Mouse (Mus musculus): ENCODE measurements around the gene Tnnt3.

The Tnnt3 gene

GRCm38 (mm10) chr7:142539828-142540227 is 41.2 kb downstream of the Tnnt3 start:
- no peak for DNase-seq (ENCODE audit: low spot score in 2 of 2)

DNA sequence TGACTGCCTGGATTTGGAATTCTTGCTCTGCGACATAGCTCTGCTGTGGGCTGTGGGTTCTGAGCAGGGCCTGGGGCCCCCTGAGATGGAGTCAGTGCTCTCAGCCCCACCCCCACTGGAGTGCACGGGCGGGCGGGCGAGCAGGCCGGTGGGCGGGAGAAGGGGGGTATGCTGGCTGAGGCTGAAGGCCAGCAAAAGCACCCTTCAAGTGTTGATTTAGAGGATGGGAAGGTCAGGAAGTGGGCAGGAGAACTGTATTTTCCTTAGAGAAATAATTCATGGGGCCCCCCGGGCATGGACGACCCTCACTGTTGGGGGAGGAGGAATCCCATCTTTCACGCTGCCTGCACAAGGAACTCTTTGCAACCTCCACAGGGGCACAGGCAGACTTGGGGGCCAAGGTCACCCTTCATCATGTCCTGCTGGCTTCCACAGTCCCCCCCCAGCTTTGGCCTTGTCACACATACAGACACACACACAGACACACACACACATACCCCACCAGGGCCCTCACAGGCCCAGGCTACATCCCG is 44.2 kb downstream of the Tnnt3 start:
- no peak for DNase-seq (ENCODE audit: low spot score in 2 of 2)

DNA sequence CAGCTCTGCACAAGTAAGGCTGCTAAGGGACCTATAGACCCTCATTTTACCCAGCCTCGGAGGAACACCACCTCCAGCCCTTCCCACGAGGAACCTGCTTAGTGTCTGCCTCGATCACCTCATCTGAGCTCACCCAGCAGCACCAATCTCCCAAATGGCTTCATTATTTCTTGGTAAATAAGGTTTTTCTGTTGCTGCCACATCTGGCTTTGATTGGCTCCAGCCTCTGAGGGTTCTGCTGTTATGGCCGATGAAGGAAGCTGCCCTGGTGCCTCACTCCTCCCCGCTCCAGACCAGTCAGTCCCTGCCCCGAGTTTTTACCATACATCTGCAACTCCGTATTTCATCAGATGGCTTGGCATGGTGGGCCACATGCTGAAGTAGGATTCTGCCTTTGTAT is 47.3 kb downstream of the Tnnt3 start:
- no peak for DNase-seq (ENCODE audit: low spot score in 2 of 2)

DNA sequence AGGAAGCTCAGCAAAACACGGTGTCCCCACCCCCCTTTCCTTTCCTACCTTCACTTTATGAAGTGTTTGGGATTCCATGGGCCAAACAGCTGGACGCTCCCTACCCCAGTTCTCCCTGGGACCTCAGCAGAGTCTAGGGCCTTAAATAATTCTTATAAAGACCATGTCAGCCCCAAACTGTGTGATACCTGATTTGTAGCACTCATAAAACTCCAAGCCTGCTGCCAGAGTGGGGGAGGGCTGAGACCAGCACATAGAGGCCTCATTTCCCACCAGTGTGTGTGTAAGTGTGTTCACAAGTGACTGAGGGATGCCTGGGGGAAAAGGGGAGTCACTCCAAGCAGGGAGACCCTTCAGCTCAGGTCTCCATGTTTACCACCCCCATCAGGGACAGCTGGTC is 49.2 kb downstream of the Tnnt3 start:
- DNase-seq (ENCODE audit: low spot score in 2 of 2) = no peak

DNA sequence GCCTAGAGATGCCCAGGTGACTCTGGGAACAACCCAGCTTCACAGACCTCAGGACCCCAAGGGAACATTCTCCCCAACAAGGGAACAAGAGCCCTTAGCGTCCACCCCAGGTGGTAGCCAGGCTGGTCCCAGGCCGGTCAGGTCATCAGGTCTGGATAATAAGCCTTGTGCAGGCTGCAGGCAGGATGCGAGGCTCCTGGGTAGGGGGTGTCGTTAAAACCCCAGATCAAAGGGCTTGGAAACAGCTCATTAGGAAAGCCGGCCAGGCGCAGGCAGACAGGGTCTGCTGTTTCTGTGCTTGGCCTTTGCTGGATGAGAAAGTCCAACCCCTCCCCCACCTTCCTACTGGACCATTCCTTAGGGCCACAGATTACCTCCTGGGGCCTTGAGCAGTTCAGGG is 50.1 kb downstream of the Tnnt3 start:
- DNase-seq (ENCODE audit: low spot score in 2 of 2) = no peak

GRCm38 (mm10) chr7:142549941-142550763 is 51.5 kb downstream of the Tnnt3 start:
- no peak for DNase-seq (ENCODE audit: low spot score in 2 of 2)

DNA sequence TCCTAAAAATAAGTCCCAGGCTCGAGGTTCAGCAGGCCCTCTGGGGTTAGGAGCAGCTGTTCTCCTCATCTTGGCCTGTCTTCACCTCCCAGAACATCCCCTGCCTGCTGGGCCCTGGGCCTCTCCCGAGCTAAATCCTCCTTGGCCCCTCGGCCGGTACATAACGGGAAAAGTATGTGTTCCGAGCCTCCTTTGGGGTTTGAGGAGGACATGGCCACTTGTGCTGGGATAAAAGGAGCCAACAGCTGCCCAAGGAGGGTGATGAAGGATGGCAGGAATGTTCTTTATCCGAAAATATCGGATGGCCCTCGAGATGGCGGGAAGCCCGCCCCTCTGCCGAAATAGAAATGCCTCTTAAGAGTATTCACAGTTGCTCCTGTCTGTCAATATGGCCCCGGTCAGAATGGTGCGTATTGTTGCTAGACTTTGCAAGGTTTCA is 52.3 kb downstream of the Tnnt3 start:
- no peak for DNase-seq (ENCODE audit: low spot score in 2 of 2)

DNA sequence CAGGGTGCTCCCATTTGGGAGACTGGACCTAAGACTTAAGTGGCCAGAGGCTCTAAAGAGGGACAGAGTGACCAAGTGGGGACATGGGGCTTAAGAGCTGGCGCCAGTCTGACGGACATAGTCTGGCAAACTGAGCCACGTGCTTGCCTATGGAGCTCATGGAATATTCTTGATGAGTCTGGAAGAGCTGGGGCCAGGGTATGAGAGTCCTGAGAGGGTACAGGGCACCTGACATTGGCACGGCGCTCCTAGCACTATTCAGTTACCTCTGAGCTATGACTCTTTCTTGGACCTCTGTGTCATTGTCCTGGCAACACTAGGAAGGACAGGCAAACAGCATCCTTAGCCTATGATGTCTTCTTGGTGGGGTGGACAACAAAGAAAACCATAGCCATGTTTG is 53.1 kb downstream of the Tnnt3 start:
- DNase-seq (ENCODE audit: low spot score in 2 of 2) = no peak

DNA sequence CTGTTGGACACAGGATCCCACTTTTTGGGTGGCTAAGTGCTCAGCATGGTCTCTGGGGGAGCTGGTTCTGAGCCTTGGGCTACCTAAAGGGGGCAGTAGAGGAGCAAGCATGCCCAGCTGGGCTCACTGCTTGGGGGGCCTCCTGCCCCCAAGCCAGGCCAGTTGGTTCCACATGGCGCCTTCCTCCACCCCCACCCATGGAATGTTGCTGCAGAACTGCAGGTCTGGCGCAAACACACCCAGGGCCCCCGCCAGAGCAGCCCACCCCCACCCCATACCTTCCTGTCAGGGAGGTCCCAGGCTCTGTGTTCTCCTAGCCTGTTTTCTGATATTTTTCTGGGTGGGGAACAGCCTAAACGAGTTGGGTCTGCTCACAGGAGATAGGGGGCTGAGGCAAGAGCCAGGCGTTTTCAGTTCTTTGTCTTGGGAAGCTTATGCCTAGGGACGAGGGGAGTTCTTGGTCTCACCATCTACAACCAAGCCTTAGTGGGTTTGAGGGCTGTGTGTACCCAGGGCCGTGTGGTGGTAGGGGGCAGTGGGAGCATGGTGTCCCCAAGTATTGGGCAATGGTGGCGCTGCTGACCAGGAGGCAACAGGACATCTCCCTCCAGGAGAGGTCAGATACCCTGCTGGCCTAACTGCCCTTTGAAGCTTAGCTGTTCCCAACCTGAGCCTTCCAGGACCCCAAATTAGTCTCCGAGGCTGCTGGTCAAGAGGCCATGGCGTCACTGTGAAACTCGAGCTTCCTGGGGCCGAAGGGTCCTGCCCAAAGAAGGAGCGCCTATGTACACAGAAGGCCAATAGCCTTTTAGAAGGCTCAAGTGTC is 54.2 kb downstream of the Tnnt3 start:
- DNase-seq (ENCODE audit: low spot score in 2 of 2) = no peak

DNA sequence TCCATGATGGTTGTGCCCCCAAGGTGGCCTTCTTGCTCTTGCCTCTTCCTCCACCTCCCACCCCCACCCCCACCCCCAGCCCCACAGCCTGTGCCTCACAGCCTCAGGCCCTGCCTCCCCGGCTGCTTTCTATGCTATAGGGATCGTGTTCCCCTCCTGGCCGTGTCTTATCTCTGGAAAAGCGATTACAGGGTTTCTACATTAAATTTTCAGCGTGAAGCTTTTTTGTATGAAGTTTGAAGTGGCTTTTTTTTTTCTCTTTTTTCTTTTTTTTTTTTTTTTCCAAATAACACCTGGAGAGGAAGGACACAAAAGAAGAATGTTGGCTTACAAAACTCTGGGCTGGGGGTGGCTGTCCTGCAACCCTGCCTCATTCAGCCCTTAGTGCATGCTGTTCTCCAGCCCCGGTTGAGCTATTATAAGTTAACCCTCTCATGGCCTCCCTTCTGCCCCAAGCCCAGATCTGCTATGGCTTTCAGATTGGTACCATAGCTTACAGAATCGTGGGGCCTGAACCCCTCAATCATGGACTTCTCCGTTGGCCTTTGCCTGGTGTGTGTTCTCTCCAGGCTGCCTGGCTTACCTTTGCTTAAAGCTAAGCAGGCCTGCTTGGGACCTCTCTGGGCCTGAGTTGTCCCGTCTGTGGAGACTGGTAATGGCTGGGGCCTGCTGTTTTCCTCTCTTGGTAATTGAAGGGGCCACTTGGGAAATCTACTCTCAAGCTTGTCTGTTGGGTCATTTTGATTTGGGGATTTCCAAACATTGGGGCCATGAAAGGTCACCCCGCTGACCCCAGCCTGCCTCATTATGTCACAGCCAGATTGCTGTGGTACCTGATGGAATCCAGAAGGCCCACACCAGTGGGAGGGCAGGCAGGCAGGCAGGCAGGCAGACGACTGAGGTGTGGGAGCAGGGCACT is 55.0 kb downstream of the Tnnt3 start:
- no peak for DNase-seq (ENCODE audit: low spot score in 2 of 2)

DNA sequence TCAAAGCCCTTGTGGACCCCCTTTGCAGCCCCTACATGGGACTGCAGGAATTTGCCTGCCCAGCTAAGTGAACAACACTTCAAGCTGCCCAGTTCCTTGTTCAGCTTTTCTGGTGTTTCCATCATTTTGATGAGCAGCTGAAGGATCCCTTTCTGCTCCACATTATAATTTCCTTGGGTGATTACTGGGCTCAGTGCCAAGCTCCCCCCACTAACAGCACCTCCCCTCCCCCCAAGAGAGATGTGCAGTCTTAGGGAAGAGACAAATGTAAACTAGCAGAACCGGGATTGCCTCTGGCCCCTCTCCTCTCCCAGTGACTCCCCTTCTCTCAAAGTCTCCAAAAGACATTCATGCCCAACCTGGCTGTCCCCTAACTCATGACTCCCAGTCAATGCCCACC is 56.0 kb downstream of the Tnnt3 start:
- no peak for DNase-seq (ENCODE audit: low spot score in 2 of 2)

DNA sequence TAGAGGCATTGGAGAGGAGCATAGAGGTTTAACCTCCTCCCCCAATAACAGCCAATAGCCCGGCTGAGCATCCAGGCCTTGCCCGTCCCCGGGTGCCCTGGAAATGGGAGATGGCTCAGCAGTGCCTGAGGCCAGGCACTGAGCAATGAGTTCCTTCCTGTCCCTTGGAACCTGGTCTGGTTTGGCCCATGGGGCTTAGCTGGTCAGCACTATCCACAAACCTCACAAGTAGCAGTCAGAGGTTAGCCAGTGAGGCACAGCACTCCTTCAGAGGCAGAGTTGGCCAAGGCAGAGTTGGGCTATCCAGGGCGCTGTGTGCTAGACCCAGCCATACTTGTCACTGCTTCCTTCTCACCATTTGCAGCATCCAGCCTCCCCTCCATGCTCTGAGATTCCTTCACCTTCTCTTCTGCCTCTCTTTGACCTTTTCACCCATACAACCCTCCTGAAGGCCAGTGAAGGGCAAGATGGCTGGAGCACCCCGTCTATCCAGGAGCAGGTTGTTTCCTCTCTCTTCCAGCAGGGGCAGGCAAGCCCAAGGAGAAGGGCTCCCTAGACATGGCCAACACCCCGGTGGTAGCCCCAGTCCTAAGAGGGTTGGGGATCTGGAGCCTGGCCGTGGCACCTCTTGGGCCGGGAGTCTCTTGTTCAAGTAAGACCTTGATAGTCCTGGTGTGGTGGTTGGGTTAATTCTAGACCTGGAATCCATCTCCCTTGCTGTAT is 56.9 kb downstream of the Tnnt3 start:
- DNase-seq (ENCODE audit: low spot score in 2 of 2) = no peak

- DNase-seq (ENCODE audit: low spot score in 2 of 2) = no peak
Observed at GRCm38 (mm10) chr7:142556089-142556476, 57.4 kb downstream of the Tnnt3 start.

- DNase-seq (ENCODE audit: low spot score in 2 of 2) = no peak
Observed at GRCm38 (mm10) chr7:142557696-142558095, 59.1 kb downstream of the Tnnt3 start.

DNA sequence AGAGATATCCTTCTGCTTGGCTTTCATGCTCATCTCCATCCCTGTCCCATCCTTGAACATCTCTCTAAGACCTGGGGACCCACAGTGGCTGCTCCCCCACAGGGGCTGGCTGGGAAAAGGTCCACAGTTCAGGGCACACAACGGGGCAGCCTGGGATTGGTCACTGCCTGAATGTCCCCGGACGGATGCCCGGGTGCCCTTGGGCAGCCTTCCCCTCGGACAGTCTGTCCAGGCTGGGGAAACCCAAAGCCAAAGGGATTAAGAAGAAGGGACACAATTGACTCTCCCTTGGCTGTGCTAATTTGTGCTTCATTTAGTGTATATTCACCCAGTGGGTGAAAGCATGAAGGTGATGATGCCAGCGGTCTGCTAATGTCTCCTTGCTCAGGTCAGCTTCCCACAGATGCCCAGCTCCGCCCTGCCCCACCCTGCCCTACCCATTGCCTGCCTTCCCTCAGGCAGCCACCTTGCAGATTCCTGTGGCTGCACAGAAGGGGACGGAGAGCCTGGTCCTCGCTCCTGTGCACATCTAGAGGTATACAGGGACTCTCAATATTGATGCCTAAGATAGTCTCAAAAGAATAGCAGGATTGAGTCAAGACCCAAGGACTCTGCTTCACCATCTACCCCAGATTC is 60.0 kb downstream of the Tnnt3 start:
- no peak for DNase-seq (ENCODE audit: low spot score in 2 of 2)

GRCm38 (mm10) chr7:142559651-142560175 is 61.1 kb downstream of the Tnnt3 start:
- DNase-seq (ENCODE audit: low spot score in 2 of 2) = no peak

- no peak for DNase-seq (ENCODE audit: low spot score in 2 of 2)
Observed at GRCm38 (mm10) chr7:142560942-142561855, 62.6 kb downstream of the Tnnt3 start.

DNA sequence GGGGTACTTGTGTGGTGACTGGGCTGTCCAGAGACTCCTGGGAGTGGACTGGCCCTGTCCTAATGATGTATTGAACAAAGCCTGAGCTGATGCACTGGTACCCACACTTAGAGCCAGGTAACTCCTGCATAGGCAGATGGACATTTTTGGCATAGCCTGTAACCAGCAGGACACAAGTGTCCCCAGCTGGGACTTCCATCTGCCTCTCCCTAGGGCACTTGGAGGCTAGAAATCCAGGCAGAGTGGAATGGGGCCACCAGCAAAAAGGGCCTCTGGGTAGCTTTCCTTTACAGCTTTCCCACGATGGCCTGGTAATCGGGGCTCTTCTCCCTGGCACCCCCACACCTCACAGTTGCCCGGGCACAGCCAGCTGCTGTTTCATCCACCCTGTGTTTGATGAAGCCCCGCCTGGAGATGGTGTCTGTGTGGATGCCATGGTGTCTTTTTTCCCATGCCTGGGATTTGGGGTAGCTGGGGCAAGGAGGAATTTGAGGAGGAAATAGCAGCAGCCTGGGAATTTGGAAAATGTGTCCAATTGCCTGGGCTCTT is 63.3 kb downstream of the Tnnt3 start:
- DNase-seq (ENCODE audit: low spot score in 2 of 2) = no peak

DNA sequence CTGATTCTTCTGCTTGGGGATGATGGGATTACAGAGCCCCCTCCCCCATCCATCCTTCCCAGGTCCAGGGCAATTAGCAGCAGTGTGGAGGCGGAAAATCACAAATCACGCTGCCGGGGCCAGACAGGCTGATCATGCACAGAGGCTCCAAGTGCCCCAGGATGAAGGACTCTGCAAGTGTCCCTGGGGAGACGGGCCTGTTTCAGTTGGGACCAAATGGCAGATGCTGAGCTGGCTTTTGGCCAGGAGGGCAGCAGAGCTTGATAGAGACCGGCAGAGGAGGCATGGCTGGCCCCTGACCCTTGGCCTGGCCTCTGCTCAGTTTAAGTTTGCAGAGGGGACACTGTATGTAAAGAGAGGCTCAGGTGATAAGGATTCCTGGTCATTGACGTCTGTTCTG is 64.5 kb downstream of the Tnnt3 start:
- DNase-seq (ENCODE audit: low spot score in 2 of 2) = no peak
